Mouse (Mus musculus): ENCODE data around the gene Magix.

The Magix gene

DNA sequence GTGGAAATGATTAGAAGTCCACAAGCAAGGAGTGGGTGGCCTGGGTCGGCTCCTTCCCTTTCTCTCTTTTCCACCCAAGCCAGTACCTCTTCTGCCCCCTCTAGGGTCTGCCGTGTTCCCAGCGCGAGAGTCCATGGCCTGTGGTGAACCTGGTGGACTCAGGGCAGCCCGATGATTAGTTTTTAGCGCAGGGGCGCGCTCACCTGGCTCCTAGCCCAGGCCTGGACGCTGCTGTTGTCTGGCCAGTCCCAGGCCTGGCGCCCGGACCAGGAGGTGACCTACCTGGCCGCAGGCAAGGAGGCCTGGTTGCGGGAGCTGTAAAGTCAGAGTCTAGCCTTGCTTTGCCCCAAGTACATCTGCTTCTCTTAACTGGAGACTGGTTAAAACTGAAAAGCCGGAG lies at the start of gene Magix:
Gene Magix, minus strand, starts transcription at position 388 of the 400 bp plus-strand sequence.
- 52% methylated on average over 14 of the region's 14 CpGs for WGBS

DNA sequence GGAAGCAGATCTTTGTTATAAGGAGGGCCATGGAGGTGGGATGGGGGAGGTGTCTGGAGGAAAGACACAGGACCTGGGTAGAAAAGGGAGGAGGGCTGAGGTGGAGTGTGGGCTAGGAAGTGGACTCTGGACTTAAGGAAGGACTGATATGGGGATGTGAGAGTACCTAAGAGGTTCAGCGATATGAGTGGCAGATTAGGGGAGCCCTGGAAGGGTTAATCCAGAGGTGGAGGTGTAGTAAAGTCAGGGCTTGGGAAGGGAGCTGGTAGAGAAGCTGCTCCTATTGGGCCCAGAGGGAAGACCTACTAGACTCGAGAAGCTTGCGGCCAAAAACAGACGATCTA lies 47.8 kb upstream of the Magix start:
- WGBS: 19% methylated on average over 4 of the region's 4 CpGs

DNA sequence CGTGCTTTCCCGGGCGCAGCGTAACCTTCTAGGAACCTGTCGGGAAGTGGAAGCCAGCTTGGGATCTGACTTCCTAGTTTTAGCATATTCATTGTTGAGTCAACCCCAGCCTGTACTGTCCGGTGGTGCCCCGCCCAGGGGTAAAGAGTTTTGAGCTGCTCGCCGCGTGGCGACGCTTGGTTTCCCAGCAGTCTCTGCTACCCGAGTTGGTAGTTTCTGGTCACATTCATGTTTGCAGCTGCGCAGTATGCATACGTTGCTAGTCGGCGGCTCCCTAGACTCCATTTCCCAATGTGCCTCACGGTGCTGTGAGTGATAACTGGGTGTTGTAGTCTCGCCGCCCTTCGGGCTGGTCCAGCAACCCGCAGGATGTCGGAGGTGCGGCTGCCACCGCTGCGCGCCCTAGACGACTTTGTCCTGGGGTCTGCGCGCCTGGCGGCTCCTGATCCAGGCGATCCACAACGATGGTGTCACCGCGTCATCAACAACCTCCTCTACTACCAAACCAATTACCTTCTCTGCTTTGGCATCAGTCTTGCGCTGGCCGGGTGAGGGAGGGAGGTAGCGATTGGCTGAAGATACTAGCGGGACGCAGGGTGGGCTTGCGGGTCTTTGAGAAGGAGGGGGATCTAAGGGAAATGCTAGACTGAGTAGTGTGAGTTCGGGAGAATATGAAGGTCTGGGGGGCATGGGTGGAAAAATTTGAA lies 47.3 kb upstream of the Magix start, which contains the start of gene Praf2:
Gene Praf2, plus strand, starts transcription at position 225 of the 707 bp plus-strand sequence.
- 3% methylated on average over 42 of the region's 42 CpGs for WGBS

DNA sequence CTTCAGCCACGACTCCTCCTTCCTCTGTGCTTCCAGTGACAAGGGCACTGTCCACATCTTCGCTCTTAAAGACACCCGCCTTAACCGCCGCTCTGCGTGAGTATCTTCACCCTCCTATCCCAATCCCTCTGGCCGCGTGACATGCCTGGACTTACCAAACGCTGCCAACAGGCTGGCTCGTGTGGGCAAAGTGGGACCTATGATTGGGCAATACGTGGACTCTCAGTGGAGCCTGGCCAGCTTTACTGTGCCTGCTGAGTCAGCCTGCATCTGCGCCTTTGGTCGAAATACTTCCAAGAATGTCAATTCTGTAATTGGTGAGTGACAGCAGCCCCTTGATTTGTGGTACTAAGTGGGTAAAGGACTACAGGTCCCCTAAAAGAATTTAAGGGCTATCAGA lies 46.1 kb upstream of the Magix start:
- WGBS: 84% methylated on average over 13 of the region's 13 CpGs

DNA sequence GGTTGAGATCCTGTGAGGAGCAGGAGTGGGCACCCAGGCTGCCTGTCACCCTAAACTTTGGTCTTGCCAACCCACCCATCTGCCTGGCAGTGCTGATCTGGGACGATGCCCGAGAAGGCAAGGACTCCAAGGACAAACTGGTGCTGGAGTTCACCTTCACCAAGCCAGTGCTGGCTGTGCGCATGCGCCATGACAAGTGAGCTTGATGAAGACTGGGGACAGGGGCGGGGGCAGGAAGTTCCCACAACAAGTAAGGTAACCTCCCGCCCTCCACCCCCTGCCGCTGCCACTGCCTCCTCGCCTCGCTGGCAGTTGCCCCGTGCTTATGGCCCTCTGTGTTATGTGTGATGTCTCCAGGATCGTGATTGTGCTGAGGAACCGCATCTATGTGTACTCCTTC lies 44.8 kb upstream of the Magix start:
- 94% methylated on average over 11 of the region's 12 CpGs for WGBS

DNA sequence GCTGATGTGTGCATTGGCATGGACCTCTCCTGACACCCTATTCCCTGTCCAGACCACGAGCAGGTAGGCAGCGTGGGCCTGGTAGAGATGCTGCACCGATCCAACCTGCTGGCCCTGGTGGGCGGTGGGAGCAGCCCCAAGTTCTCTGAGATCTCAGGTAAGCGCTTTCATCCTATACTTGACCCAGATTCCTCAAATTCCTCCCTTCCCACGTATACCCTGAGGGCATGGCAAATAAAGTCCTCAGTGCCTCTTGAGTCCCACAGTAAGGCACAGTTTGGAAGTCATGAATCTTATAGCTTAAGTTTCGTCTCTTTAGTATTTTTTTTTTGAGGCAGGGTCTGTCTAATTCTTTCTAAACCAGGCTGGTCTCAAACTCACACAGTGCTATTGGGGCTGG lies 43.1 kb upstream of the Magix start:
- 88% methylated on average over 7 of the region's 7 CpGs for WGBS

DNA sequence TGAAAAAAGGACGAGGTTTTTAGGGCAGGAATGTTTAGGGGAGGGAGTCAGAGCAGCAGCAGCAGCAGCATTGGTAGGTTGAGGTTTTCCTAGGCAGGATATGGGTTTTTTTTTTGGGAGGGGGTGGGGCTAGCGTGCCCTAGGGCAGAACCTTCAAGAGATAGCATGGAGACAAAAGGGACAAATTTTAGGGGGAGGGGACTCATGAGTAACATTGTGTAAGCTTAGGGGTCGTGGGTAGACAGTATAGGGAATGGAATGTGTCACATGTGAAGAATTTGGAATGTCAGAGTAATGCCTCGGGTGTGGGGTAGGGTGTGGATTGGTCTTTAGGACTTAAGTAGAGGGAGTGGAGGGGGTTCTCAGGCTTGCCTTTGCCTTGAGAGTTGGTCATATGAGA lies 41.6 kb upstream of the Magix start:
- 14% methylated on average over 4 of the region's 4 CpGs for WGBS

DNA sequence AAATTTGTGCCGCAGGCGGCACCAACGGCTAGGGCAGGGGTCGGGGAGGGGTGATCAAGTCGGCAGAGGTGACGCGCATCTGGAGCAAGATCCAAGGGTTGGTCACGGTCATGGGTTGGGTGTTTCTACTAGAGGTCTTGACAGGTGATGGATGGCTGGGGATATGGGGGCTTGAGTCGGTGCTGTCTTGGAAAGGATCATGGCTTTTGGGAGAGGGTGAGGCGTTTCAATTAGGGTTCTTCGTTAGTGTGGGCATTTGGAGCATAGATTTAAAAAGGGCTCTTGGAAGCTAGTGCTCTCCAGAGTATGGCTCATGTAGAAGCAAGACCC lies 41.2 kb upstream of the Magix start:
- WGBS: 7% methylated on average over 11 of the region's 11 CpGs

DNA sequence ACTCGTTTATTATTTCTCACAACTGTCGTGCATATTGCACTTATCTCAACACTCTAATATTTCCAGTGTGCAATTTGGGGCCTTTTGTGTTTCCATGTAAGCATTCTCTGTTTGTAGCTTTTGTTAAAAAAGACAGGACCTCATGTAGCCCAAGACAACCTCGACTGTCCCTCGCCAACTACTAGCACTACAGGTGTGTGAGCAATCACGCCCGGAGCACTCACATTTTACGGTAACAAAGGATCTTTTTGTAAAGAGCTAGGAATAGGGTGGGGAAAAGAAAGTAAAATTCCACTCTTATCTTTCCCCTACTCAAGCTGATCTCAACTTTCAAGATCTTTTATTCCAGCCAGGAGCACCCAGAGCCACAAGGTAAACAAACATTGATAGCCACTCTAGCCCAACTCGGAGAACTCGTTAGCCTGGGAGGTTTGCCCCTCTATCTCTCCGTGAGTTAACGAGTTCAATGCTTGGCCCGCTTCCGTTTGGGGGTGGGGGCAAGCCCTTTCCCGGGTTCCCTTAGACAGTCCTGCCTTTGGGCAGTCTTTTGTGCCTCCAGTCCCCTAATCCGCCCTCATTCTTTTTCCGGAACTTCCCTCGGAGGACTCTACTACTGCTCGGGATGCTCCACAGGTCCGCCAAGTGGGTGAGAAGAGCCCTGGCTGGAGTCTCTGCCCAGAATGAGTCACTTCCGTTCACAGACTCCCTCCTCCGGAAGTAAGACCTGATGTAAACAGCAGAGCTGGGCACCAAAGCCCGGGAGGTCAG lies 40.6 kb upstream of the Magix start, which contains the start of gene Gm45208:
Gene Gm45208, plus strand, starts transcription at position 732 of the 768 bp plus-strand sequence.
- 9% methylated on average over 22 of the region's 22 CpGs for WGBS

DNA sequence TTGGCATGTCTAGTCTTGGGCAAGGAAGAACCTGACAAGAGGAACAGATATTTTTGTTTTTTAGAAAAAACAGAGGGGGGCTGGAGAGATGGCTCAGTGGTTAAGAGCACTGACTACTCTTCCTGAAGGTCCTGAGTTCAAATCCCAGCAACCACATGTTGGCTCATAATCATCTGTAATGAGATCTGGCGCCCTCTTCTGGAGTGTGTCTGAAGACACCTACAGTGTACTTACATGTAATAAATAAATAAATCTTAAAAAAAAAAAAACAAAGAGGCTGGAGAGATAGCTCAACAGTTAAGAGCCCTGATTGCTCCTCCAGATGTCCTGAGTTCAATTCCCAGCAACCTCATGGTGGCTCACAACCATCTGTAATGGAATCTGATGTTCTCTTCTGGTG lies 35.0 kb upstream of the Magix start:
- WGBS: 36% methylated on average over 1 of the region's 1 CpGs

DNA sequence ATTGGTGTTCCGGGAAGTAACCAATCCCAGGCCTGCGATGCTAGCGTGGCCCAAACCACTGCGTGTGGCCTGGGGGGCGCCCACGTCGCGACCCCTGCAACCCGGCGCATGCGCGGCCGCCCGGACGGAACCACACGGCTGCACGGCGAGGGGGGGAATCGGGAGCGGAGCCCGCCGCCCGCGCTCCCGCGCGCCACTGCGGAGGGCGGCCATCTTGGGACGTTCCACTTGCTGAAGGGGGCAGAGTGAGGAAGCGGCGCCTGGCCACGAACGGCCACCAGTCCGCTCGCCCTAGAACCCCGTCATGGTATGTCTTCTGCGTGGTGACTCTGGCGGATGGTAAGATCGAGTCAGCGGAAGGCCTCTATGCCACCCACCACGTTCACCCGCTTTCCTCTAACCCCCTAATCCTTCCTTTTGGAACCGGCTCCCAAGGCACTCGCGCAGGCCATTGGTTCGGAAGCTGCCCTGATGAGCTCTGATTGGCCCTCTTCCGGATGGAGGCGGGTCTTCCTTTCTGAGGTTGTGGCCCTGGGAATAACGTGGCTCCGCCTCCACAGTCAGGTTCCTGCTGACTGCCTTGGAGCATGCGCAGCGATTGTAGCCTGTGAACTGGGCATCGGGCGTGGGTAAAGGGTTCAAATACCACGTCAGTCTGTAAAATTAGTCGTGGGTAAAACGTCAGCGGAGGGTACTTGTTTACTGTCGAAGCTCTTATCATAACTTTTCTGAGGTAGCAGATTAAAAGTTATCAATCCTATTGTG lies 33.3 kb upstream of the Magix start, which contains the start of gene Wdr45:
Gene Wdr45, plus strand, starts transcription at position 199 of the 765 bp plus-strand sequence.
- WGBS: 10% methylated on average over 45 of the region's 60 CpGs

DNA sequence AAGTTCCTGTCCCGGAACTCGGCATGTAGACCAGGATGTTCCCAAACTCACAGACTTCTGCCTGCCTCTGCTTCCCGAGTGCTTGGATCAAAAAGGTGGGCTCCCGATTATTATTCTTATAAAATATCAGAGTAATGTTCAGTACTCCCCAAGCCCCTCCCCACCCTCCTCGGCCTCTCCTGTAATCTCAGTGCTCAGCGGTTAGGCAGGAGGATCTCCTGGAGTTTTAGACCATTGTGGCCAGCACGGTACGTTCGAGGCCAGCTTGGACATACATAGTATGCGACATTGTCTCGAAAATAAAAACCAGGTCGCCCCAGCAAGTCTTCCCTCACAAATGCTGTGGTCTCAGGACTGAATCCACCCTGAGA lies 32.7 kb upstream of the Magix start:
- WGBS: 21% methylated on average over 6 of the region's 12 CpGs

DNA sequence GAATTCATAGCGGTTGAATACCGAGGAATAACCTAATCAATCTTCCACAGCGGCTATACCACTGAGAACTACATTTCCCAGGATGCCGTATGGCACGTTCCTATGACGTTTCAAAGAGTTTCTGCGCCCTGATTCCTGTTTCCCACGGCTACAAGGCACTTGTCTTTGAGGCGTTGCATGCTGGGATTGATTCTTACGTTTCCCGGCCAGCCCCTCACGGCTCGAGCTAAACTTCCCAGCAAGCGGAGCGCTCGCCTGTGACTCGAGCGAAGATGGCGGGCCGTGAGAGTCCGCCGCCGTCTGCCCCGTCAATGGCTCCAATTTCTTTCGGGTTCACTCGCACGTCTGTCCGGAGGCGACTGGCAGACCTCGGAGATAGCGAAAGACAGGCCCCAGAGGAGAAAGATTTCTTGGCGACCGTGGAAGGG lies 15.9 kb upstream of the Magix start, which contains the start of gene Gpkow:
Gene Gpkow, plus strand, starts transcription at position 178 of the 428 bp plus-strand sequence.
- WGBS: 4% methylated on average over 33 of the region's 33 CpGs

DNA sequence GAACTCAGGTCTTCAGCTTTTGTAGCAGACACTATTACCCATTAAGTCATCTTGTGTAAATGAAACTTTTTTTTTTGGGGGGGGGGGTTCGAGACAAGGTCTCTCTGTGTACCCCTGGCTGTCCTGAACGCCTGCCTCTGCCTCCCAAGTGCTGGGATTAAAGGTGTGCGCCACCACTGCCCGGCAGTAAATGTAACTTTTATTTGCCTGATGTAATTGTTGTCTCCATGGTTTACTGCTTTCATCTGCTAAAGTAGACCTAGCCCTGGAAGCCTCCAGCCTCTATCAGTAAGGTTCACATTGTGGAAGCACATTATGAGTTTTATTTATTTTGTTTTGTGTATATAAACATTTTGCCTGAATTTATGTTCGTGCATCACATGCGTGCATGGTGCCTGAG lies 15.5 kb upstream of the Magix start:
- 37% methylated on average over 6 of the region's 6 CpGs for WGBS

DNA sequence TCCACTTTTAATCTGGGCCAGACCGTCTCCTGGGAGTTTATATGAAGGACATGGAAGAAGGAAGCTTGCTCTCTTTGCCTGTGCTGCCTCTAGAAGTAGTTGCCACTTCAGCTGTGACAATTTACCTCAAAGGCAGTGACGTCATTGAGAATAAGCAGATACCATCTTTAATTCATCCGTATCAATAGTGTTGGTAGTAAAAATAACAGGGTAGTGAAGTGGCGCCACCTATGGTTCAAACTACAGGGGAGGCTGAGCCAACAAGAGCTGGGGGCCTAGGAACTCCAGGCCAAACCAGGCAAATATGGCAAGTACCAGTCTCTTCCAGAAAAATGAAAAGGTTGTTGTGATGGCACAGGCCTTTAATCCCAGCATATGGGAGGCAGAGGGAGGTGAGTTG lies 11.8 kb upstream of the Magix start:
- WGBS: 26% methylated on average over 4 of the region's 4 CpGs

DNA sequence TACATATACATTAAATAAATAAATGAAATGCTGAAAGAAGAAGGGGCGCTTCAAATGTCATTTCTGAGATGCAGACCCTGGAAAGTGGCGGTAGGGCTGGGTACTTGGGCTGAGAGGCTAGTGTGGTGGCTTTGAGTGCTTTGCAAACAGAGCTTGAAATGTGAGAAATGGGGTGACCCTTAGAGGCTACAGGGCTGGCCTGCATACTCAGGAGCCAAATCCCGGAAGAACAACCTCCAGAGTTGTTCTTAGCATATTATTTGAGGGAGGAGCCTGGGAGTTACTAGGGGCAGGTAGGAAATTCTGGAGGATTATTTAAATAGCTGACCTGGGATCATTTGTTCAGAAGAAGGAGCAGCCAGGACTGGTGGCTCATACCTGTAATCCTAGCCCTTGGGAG lies 9.4 kb upstream of the Magix start:
- WGBS: 81% methylated on average over 3 of the region's 3 CpGs

DNA sequence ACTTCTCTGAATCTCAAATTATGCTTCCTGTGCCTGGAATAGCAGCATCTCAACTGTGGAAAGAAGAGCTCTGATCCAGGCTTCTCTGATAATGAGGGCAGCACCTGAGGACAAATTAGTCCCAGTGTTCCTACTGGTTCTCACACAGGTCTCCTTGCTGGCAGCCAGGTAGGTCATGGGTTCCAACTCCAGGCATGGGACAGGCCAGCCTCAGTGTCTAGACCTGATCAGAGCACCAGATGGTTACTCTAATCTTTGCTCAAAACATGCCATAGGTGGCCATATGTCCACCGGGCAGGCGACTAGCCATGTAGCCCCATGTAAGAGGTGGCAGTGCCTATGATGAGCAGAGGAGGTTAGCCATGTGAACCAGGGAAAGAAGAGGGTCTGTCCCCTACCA lies 7.3 kb upstream of the Magix start:
- WGBS: 96% methylated on average over 2 of the region's 2 CpGs

DNA sequence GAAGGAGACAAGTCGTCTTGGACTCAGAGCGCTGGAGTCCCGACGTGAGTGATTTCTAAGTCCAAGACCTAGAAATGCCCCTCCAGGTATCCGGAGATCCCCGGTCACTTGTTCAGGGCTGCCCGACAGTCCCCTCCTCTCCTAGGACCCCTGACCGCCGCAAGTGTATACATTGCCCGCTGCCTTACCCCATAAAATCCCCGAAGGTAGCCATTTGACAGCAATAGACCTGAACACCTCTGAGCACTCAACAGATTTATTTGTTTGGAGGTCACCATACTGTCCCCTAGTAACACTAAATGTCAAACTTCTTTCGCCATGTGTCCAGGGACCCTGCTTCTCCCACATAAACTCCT lies 1.0 kb downstream of the Magix start:
- WGBS: 13% methylated on average over 12 of the region's 12 CpGs

DNA sequence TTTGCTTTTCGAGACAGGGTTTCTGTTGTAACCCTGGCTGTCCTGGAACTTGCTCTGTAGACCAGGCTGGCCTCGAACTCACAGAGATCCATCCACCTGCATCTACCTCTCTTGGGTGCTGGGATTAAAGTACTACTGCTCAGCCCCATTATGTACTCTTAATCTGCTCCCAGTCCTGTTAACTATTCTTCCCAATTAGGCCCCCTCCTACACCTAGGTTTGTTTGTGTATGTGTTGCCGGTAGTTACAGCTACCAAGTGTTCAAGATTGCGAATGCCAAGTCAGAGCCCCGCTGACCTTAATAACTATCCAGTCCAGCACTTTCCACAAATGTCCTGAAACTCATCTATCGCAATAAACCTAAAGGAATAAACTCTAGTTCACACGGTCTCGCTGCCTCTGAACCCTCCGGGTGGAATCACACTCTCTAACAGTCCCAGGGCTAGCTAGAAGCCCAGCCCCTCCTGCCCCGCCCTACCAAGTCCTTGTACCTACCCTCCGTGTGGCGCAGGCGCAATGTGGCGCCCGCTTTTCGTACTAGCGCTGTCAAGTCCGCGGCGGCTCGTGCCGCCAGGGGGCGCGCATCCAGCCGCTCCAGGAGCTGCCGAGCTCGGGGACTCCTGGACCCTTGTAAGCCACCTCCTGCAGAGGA lies 1.5 kb downstream of the Magix start:
- WGBS: 6% methylated on average over 27 of the region's 27 CpGs

DNA sequence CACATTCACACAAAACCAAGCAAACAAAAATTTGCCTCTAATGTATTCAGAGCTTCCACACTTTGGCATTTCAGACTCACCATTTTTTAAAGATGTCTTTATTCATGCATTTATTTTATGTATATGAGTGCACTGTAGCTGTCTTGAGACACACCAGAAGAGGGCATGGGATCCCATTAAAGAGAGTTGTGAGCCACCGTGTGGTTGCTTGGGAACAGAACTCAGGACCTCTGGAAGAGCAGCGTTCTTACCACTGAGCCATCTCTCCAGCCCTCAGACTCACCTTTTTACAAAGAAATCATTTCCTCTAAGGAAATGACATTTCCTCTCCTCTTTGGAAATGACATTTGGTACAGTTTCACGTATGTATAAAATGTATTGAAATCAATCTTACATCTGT lies 2.1 kb downstream of the Magix start:
- WGBS: 21% methylated on average over 3 of the region's 3 CpGs

DNA sequence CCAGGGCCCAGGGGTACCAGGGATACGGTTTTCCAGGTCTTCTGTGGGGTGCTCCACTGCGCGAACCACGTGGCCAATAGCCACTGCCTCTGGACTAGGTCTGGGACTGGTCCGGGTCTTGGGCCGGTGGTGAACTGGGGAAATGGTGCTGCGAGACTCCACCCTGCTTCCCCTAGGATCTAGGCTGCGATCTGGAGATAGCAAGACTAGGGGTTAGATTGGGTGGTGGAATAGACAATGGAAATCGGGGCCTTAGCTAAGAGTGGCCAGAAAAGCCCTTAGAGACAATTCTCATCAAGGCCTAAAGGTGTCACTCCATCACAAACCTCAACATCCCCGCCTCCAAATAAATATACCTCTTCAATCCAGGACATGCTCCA lies 6.1 kb downstream of the Magix start:
- 46% methylated on average over 10 of the region's 10 CpGs for WGBS
